ENCODE assay signal across 9 mouse cellular contexts in genomic region chr10:84656618-84657017, GRCm38 (mm10). TPM values are rescaled to one million over a fixed set of nuclear protein-coding genes. Genes with fewer than 3 reads are reported as not detected.
DNase-seq lines count a peak whose midpoint lies in the region; ATAC-seq lines count a peak whose summit lies in the region.
"Had no signal": no experiment of that assay in that cellular context is flagged by ENCODE, and none has a peak within 500 bp of the region (broad histone marks: within the 10 kb centered on the region; RNA-seq: fewer than 3 reads in every experiment).

No protein-coding gene starts in this region.

- H3K4me3 ChIP-seq in neural tube, embryonic 12.5 days = no peak overlapping the region
- H3K4me3 ChIP-seq in neural tube, embryonic 15.5 days (replicated peaks) = no peak overlapping the region

- peak; percentile 5 for DNase-seq in cerebellum, adult 9-11 months
- DNase-seq in cerebellum, adult 18-20 months = no peak
- DNase-seq in heart, postnatal 14 days = peak; percentile 65 to 79
- peak; percentile 71 for DNase-seq in lung, postnatal 36 days
- DNase-seq in layer of hippocampus, adult 18-20 months (ENCODE audit: low spot score in 2 of 2) = no peak
- DNase-seq: liver had no signal

- peaks cover 11% of the 10 kb centered on the region for H3K4me1 ChIP-seq in neural tube, embryonic 12.5 days
- peaks cover 13% of the 10 kb centered on the region for H3K4me1 ChIP-seq in neural tube, embryonic 15.5 days

- WGBS in neural tube, embryonic 12.5 days = 86% methylated on average over 4 of the region's 4 CpGs
- 86% methylated on average over 4 of the region's 4 CpGs for WGBS in neural tube, embryonic 15.5 days

- no peaks in the 10 kb centered on the region for H3K9me3 ChIP-seq in neural tube, embryonic 12.5 days
- no peaks in the 10 kb centered on the region for H3K9me3 ChIP-seq in neural tube, embryonic 15.5 days (replicated peaks)

- peaks cover 11% of the 10 kb centered on the region for H3K36me3 ChIP-seq in neural tube, embryonic 12.5 days
- H3K36me3 ChIP-seq in neural tube, embryonic 15.5 days = peaks cover 14% of the 10 kb centered on the region

- H3K9ac ChIP-seq in neural tube, embryonic 12.5 days = 0 out of 2 replicates have a peak overlapping the region, but pooled peaks have one; percentile 21
- H3K9ac ChIP-seq in neural tube, embryonic 15.5 days (replicated peaks) = no peak overlapping the region

- intact Hi-C loops in heart, postnatal 14 days (cut with DNase I) = no loop called here

- H3K27ac ChIP-seq in neural tube, embryonic 12.5 days = no peak overlapping the region
- H3K27ac ChIP-seq in neural tube, embryonic 15.5 days (replicated peaks) = no peak overlapping the region

- ATAC-seq in neural tube, embryonic 12.5 days (ENCODE audit: low FRiP score, low read depth) = no peak
- no peak for ATAC-seq in neural tube, embryonic 15.5 days (ENCODE audit: low FRiP score)
- no peak for ATAC-seq in inflammation-experienced regulatory T-cells, adult 6 months

- no peak overlapping the region for H3K4me2 ChIP-seq in neural tube, embryonic 12.5 days (replicated peaks)
- H3K4me2 ChIP-seq in neural tube, embryonic 15.5 days = no peak overlapping the region

- no peaks in the 10 kb centered on the region for H3K27me3 ChIP-seq in neural tube, embryonic 12.5 days (replicated peaks)
- no peaks in the 10 kb centered on the region for H3K27me3 ChIP-seq in neural tube, embryonic 15.5 days (replicated peaks)

RNA-seq across cellular contexts. Expression of gene Polr3b, which starts 34.5 kb away (rescaled TPM):
- 19.4 and 19.8 TPM in 2 replicates for polyA plus RNA-seq in neural tube, embryonic 12.5 days (2016; fragmentation: Nextera tagmentation; extraction: Ambion mirVana)
- polyA plus RNA-seq in neural tube, embryonic 15.5 days (2015; fragmentation: Nextera tagmentation; extraction: Ambion mirVana) = 13.5 and 13.6 TPM in 2 replicates
- total RNA-seq in heart, postnatal 14 days (2021) = 10 to 100 TPM; 11.7 to 12.1 TPM
- 10 to 100 TPM; 15.7 to 16.0 TPM for total RNA-seq in layer of hippocampus, adult 18-20 months (2021)
- polyA plus RNA-seq in inflammation-experienced regulatory T-cells, adult 6 months (2017; shearing (Covaris generic)) = 10 to 100 TPM; 14.2 to 16.8 (median 15.2) TPM

Comparison
In these comparisons a context has a peak if more than half of its experiments do, and no peak if none do; other contexts are left out.
1. DNase-seq: peak in cerebellum, adult 9-11 months (single experiment), heart, postnatal 14 days (2 of 2) and lung, postnatal 36 days (single experiment); none in cerebellum, adult 18-20 months (0 of 2) and layer of hippocampus, adult 18-20 months (0 of 2).